In the genomic region with DNA sequence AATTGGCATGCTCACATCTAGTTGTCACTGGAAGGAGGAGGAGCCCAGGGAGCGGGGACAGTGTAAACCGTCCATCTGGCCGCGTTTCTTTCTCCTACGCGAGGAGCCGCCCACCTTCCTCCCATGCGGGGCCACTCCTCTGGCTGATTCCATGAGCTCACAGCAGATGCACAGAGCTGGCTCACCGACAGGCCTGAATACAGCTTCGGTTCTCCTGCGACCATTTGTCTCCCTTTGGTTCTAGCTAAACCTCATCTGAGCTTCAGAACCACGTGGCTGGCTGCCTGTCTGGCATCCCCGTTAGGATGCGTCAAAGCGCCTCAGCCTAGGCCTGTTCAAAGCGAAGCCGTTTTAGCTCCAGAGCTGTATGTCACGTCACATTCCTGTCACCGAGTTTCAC, we compare ENCODE assay signal across 8 mouse cellular contexts. TPM values are rescaled to one million over a fixed set of nuclear protein-coding genes. Genes with fewer than 3 reads are reported as not detected.
DNase-seq lines count a peak whose midpoint lies in the region; TF ChIP-seq lines count a peak whose summit lies in the region.

No protein-coding gene starts in this region.

- intact Hi-C loops in heart, adult 2 months (cut with DNase I): no loop called here

- H3K4me3 ChIP-seq in kidney, adult 2 months (ENCODE audit: insufficient read depth, low read depth, low read length): no peak overlapping the region
- no peak overlapping the region for H3K4me3 ChIP-seq in heart, adult 2 months

- peak; percentile 5 for DNase-seq in kidney, adult 2 months
- DNase-seq in kidney, adult 8-10 months: no peak
- DNase-seq in embryo, embryonic 10 days (ENCODE audit: low spot score): peak; percentile 66
- peak; percentile 29 to 36 for DNase-seq in heart, adult 2 months
- DNase-seq in kidney, postnatal 4 days: peak; percentile 65 to 74
- DNase-seq in lung, postnatal 14 days: peak; percentile 27
- peak; percentile 90 for DNase-seq in right cerebral cortex, postnatal 25 days
- DNase-seq in thymus, postnatal 10 days (ENCODE audit: low spot score in 2 of 2): no peak

- WGBS in kidney, adult 2 months: 20% methylated on average over 19 of the region's 19 CpGs
- WGBS in heart, adult 2 months: 21% methylated on average over 19 of the region's 19 CpGs

- no peaks in the 10 kb centered on the region for H3K36me3 ChIP-seq in kidney, adult 2 months (ENCODE audit: control insufficient read depth, insufficient read depth, low read length)
- no peaks in the 10 kb centered on the region for H3K36me3 ChIP-seq in heart, adult 2 months (ENCODE audit: control insufficient read depth, insufficient read depth, low read length)

- no peak overlapping the region for H3K9ac ChIP-seq in heart, adult 2 months (ENCODE audit: low read depth, low read length)

- no peak for TF ChIP-seq EP300 in heart, adult 2 months (IDR thresholded peaks at IDR 0.05; ENCODE audit: insufficient read depth, low read depth, low read length)

- H3K27ac ChIP-seq in kidney, adult 2 months (ENCODE audit: insufficient read depth, low read depth, low read length): no peak overlapping the region
- H3K27ac ChIP-seq in heart, adult 2 months: no peak overlapping the region

- TF ChIP-seq POLR2A in kidney, adult 2 months (IDR thresholded peaks at IDR 0.05; ENCODE audit: low read depth, low read length): no peak
- no peak for TF ChIP-seq POLR2A in heart, adult 2 months (IDR thresholded peaks at IDR 0.05; ENCODE audit: insufficient read depth, low read depth, low read length)

- H3K27me3 ChIP-seq in kidney, adult 2 months (replicated peaks; ENCODE audit: control insufficient read depth, insufficient read depth, low read length): no peaks in the 10 kb centered on the region
- H3K27me3 ChIP-seq in heart, adult 2 months (ENCODE audit: control insufficient read depth, insufficient read depth, low read length): no peaks in the 10 kb centered on the region

- H3K4me1 ChIP-seq in kidney, adult 2 months (ENCODE audit: control insufficient read depth, insufficient read depth, low read length): no peaks in the 10 kb centered on the region
- no peaks in the 10 kb centered on the region for H3K4me1 ChIP-seq in heart, adult 2 months (ENCODE audit: control insufficient read depth, insufficient read depth, low read length)

- H3K79me2 ChIP-seq in heart, adult 2 months (replicated peaks; ENCODE audit: control insufficient read depth, insufficient read depth, low read length): no peaks in the 10 kb centered on the region

- TF ChIP-seq CTCF in kidney, adult 2 months (conservative IDR thresholded peaks at IDR 0.05; ENCODE audit: insufficient read depth, insufficient read length, low read depth, low read length): no peak
- no peak for TF ChIP-seq CTCF in heart, adult 2 months (IDR thresholded peaks at IDR 0.05)

RNA-seq across cellular contexts. Expression of gene Scn8a, which starts 53.8 kb away (rescaled TPM):
- 0.45 TPM in 2 replicates for polyA plus RNA-seq in kidney, adult 2 months (2012; rRNA removed)
- under 1 TPM in 1 of 2 experiments, not detected in 1; 0.02 TPM for total RNA-seq in heart, adult 2 months (2021)
- polyA plus RNA-seq in heart, adult 2 months (2012; rRNA removed): 0.09 TPM in 1 of 2 replicates, not detected in the other

Comparison
In these comparisons a context has a peak if more than half of its experiments do, and no peak if none do; other contexts are left out.
1. DNase-seq: peak in kidney, adult 2 months (single experiment), embryo, embryonic 10 days (single experiment), heart, adult 2 months (2 of 2), kidney, postnatal 4 days (2 of 2), lung, postnatal 14 days (single experiment) and right cerebral cortex, postnatal 25 days (single experiment); none in kidney, adult 8-10 months (0 of 2) and thymus, postnatal 10 days (0 of 2).